Mouse (Mus musculus) embryonic facial prominence, embryonic 10.5 days (tissue): Measurements from ENCODE around the gene Arrb1. TPM values are rescaled to one million over a fixed set of nuclear protein-coding genes. Genes with fewer than 3 reads are reported as not detected.

ENCODE experiments used
- DNase-seq: peaks from one replicate; pipeline ENCODE4 v3.0.0-alpha.2; 2017; ENCODE audit warnings: low spot score
- H3K27ac ChIP-seq: fragments of 300-500 bp; sonication (generic); replicated peaks from 2 replicates; pipeline ENCODE4 v1.5.1; 2016; ENCODE audit warnings: mild to moderate bottlenecking
- H3K27me3 ChIP-seq: fragments of 300-500 bp; sonication (generic); replicated peaks from 2 replicates; pipeline ENCODE4 v1.6.1; 2016; ENCODE audit warnings: low read depth, mild to moderate bottlenecking; ENCODE audit not compliant: poor library complexity, severe bottlenecking
- H3K36me3 ChIP-seq: fragments of 300-500 bp; sonication (generic); replicated peaks from 2 replicates; pipeline ENCODE4 v1.6.1; 2016; ENCODE audit warnings: mild to moderate bottlenecking, moderate library complexity
- H3K4me1 ChIP-seq: fragments of 300-500 bp; sonication (generic); 2 replicates; pipeline ENCODE4 v1.6.1; 2016
- H3K4me3 ChIP-seq: fragments of 300-500 bp; sonication (generic); 2 replicates; pipeline ENCODE4 v1.5.1; 2016; ENCODE audit warnings: mild to moderate bottlenecking, moderate library complexity
- H3K9me3 ChIP-seq: fragments of 300-500 bp; sonication (generic); 2 replicates; pipeline ENCODE4 v1.6.1; 2016; ENCODE audit warnings: mild to moderate bottlenecking
- WGBS: fragments of 180-500 bp; shearing (Covaris S2); methylation state at CpG from one replicate; pipeline ENCODE4 v1.1.7; 2016; 5-methylcytosine and 5-hydroxymethylcytosine counted together
- polyA plus RNA-seq: library from polyadenylated mRNA; unstranded; fragments of >200 nt; fragmentation: Nextera tagmentation; extraction: Ambion mirVana; gene quantifications from 2 replicates; pipeline ENCODE4 v1.2.1, GENCODE M21; 2016

Arrb1 gene
- polyA plus RNA-seq, 1 experiment from 2014 or later, result 12.6 TPM

GRCm38 (mm10) chr7:99540016-99540415 lies 4.8 kb downstream of the Arrb1 start:
- no peak for DNase-seq
- H3K4me3 ChIP-seq, result peak overlapping the region; percentile 35
- peak overlapping the region; percentile 73 for H3K27ac ChIP-seq
- peaks cover 3% of the 10 kb centered on the region; the same call in 1 of the 2 replicates for H3K36me3 ChIP-seq
- H3K9me3 ChIP-seq, result no peaks in the 10 kb centered on the region
- H3K27me3 ChIP-seq, result peaks cover 18% of the 10 kb centered on the region
- H3K4me1 ChIP-seq, result peaks cover 81% of the 10 kb centered on the region
- 47% methylated on average over 2 of the region's 2 CpGs for WGBS

GRCm38 (mm10) chr7:99541204-99541603 lies 5.9 kb downstream of the Arrb1 start:
- DNase-seq, result no peak
- H3K27ac ChIP-seq, result peak overlapping the region; percentile 52
- H3K36me3 ChIP-seq, result peaks cover 12% of the 10 kb centered on the region; the same call in 1 of the 2 replicates
- H3K4me3 ChIP-seq, result no peak overlapping the region
- H3K9me3 ChIP-seq, result no peaks in the 10 kb centered on the region
- 33% methylated on average over 5 of the region's 5 CpGs for WGBS
- peaks cover 81% of the 10 kb centered on the region for H3K4me1 ChIP-seq
- peaks cover 18% of the 10 kb centered on the region for H3K27me3 ChIP-seq

- Histone ChIP-seq H3K27ac (no peak overlapping the region), H3K4me1 (peaks cover 68% of the 10 kb centered on the region), H3K36me3 (peaks cover 12% of the 10 kb centered on the region; the same call in 1 of the 2 replicates), H3K27me3 (no peaks in the 10 kb centered on the region), H3K9me3 (no peaks in the 10 kb centered on the region), H3K4me3 (no peak overlapping the region)
- DNase-seq, result no peak
- WGBS, result 58% methylated on average over 6 of the region's 6 CpGs
These were observed 9.0 kb downstream of the Arrb1 start for GRCm38 (mm10) chr7:99544272-99544671.

GRCm38 (mm10) chr7:99545885-99546745 lies 10.8 kb downstream of the Arrb1 start:
- H3K27ac ChIP-seq, result peak overlapping the region; percentile 72
- 48% methylated on average over 10 of the region's 10 CpGs for WGBS
- no peaks in the 10 kb centered on the region for H3K27me3 ChIP-seq
- H3K4me1 ChIP-seq, result peaks cover 50% of the 10 kb centered on the region
- H3K9me3 ChIP-seq, result no peaks in the 10 kb centered on the region
- DNase-seq, result peak; percentile 51
- no peak overlapping the region for H3K4me3 ChIP-seq
- H3K36me3 ChIP-seq, result peaks cover 30% of the 10 kb centered on the region

GRCm38 (mm10) chr7:99547584-99548487 lies 12.6 kb downstream of the Arrb1 start:
- Histone ChIP-seq H3K27me3 (no peaks in the 10 kb centered on the region), H3K36me3 (peaks cover 41% of the 10 kb centered on the region), H3K9me3 (0 out of 2 replicates have a peak, but pooled peaks cover 3% of the 10 kb centered on the region), H3K4me1 (peaks cover 49% of the 10 kb centered on the region), H3K27ac (peak overlapping the region; percentile 81), H3K4me3 (no peak overlapping the region)
- DNase-seq, result peak; percentile 63
- WGBS, result 33% methylated on average over 10 of the region's 11 CpGs

GRCm38 (mm10) chr7:99549668-99550067 lies 14.4 kb downstream of the Arrb1 start:
- no peaks in the 10 kb centered on the region for H3K27me3 ChIP-seq
- H3K4me3 ChIP-seq, result no peak overlapping the region
- H3K27ac ChIP-seq, result no peak overlapping the region
- H3K36me3 ChIP-seq, result peaks cover 41% of the 10 kb centered on the region
- H3K9me3 ChIP-seq, result 0 out of 2 replicates have a peak, but pooled peaks cover 3% of the 10 kb centered on the region
- DNase-seq, result no peak
- WGBS, result 88% methylated on average over 5 of the region's 5 CpGs
- H3K4me1 ChIP-seq, result peaks cover 54% of the 10 kb centered on the region

- no peaks in the 10 kb centered on the region for H3K27me3 ChIP-seq
- peaks cover 49% of the 10 kb centered on the region for H3K4me1 ChIP-seq
- no peak for DNase-seq
- H3K9me3 ChIP-seq, result 0 out of 2 replicates have a peak, but pooled peaks cover 3% of the 10 kb centered on the region
- no peak overlapping the region for H3K4me3 ChIP-seq
- WGBS, result 98% methylated on average over 3 of the region's 3 CpGs
- peaks cover 29% of the 10 kb centered on the region for H3K36me3 ChIP-seq
- H3K27ac ChIP-seq, result no peak overlapping the region
These were observed 16.4 kb downstream of the Arrb1 start for GRCm38 (mm10) chr7:99551623-99552022.

- Histone ChIP-seq H3K4me3 (no peak overlapping the region), H3K9me3 (0 out of 2 replicates have a peak, but pooled peaks cover 3% of the 10 kb centered on the region), H3K27me3 (0 out of 2 replicates have a peak, but pooled peaks cover 4% of the 10 kb centered on the region), H3K27ac (peak overlapping the region; percentile 67), H3K4me1 (peaks cover 44% of the 10 kb centered on the region), H3K36me3 (peaks cover 29% of the 10 kb centered on the region)
- DNase-seq, result peak; percentile 61
- WGBS, result 56% methylated on average over 9 of the region's 9 CpGs
These were observed 18.1 kb downstream of the Arrb1 start for GRCm38 (mm10) chr7:99553222-99553884.

GRCm38 (mm10) chr7:99553885-99554269 lies 18.6 kb downstream of the Arrb1 start:
- H3K9me3 ChIP-seq, result 0 out of 2 replicates have a peak, but pooled peaks cover 3% of the 10 kb centered on the region
- peaks cover 29% of the 10 kb centered on the region for H3K36me3 ChIP-seq
- WGBS, result 49% methylated on average over 4 of the region's 4 CpGs
- H3K27me3 ChIP-seq, result 0 out of 2 replicates have a peak, but pooled peaks cover 4% of the 10 kb centered on the region
- no peak for DNase-seq
- H3K4me3 ChIP-seq, result no peak overlapping the region
- peak overlapping the region; percentile 67 for H3K27ac ChIP-seq
- H3K4me1 ChIP-seq, result peaks cover 45% of the 10 kb centered on the region

- Histone ChIP-seq H3K4me1 (peaks cover 61% of the 10 kb centered on the region), H3K27ac (peak overlapping the region; percentile 69), H3K36me3 (peaks cover 14% of the 10 kb centered on the region), H3K9me3 (0 out of 2 replicates have a peak, but pooled peaks cover 3% of the 10 kb centered on the region), H3K4me3 (no peak overlapping the region), H3K27me3 (0 out of 2 replicates have a peak, but pooled peaks cover 4% of the 10 kb centered on the region)
- DNase-seq, result peak; percentile 70
- WGBS, result 18% methylated on average over 6 of the region's 6 CpGs
These were observed 20.6 kb downstream of the Arrb1 start for GRCm38 (mm10) chr7:99555862-99556261.

- Histone ChIP-seq H3K36me3 (no peaks in the 10 kb centered on the region), H3K27ac (0 out of 2 replicates have a peak overlapping the region, but pooled peaks have one; percentile 30)
- 16% methylated on average over 11 of the region's 11 CpGs for whole genome bisulfite sequencing
These were observed 23.8 kb downstream of the Arrb1 start for GRCm38 (mm10) chr7:99559091-99559490.

More at GRCm38 (mm10) chr7:99559091-99559490, 23.8 kb downstream of the Arrb1 start:
- Histone ChIP-seq H3K27me3 (0 out of 2 replicates have a peak, but pooled peaks cover 4% of the 10 kb centered on the region), H3K9me3 (no peaks in the 10 kb centered on the region), H3K4me1 (peaks cover 73% of the 10 kb centered on the region), H3K4me3 (no peak overlapping the region)
- no peak for DNase-seq
